Mouse (Mus musculus) spleen, adult 2 months (tissue): Measurements from ENCODE around the gene Cbarp. TPM values are rescaled to one million over a fixed set of nuclear protein-coding genes. Genes with fewer than 3 reads are reported as not detected.

Experiments
- DNase-seq, 2 experiments: peaks; one replicate each; pipeline versions ENCODE4 v3.0.0 to v3.0.0-alpha.2; 2012 to 2021; ENCODE audit warnings: low spot score in 2 of 2, low read depth in 1 of 2
- H3K27ac ChIP-seq: fragments of 200-500 bp; 2 replicates; pipeline ENCODE4 v1.5.1; 2012; ENCODE audit warnings: low read length, inconsistent platforms; ENCODE audit not compliant: insufficient read depth
- H3K27me3 ChIP-seq: fragments of 200-500 bp; 2 replicates; pipeline ENCODE4 v1.6.1; 2012; ENCODE audit warnings: mild to moderate bottlenecking, moderate library complexity, low read length, inconsistent platforms; ENCODE audit not compliant: control insufficient read depth, insufficient read depth
- H3K36me3 ChIP-seq: fragments of 200-500 bp; 2 replicates; pipeline ENCODE4 v1.6.1; 2012; ENCODE audit warnings: mild to moderate bottlenecking, low read length, inconsistent platforms; ENCODE audit not compliant: control insufficient read depth, insufficient read depth
- H3K4me1 ChIP-seq: fragments of 200-500 bp; 2 replicates; pipeline ENCODE4 v1.6.1; 2011; ENCODE audit warnings: inconsistent platforms; ENCODE audit not compliant: control insufficient read depth, insufficient read depth, insufficient read length
- H3K4me3 ChIP-seq: fragments of 200-500 bp; 2 replicates; pipeline ENCODE4 v1.5.1; 2011; ENCODE audit warnings: mild to moderate bottlenecking, inconsistent platforms; ENCODE audit not compliant: insufficient read depth, insufficient read length; ENCODE audit errors: extremely low read depth
- CTCF ChIP-seq: fragments of 200-500 bp; IDR thresholded peaks from 2 replicates; pipeline ENCODE4 v1.5.1; 2011; ENCODE audit warnings: mild to moderate bottlenecking, inconsistent platforms; ENCODE audit not compliant: insufficient read depth, insufficient read length, insufficient replicate concordance; ENCODE audit errors: extremely low read depth
- POLR2A ChIP-seq: fragments of 200-500 bp; IDR thresholded peaks from 2 replicates; pipeline ENCODE4 v1.6.1; 2011; ENCODE audit warnings: low read depth, low read length, inconsistent platforms
- WGBS: fragments of 180-500 bp; shearing (Covaris S2); methylation state at CpG from one replicate; pipeline ENCODE4 v1.1.7; 2018; 5-methylcytosine and 5-hydroxymethylcytosine counted together
- polyA plus RNA-seq: library from polyadenylated mRNA; depleted of rRNA; stranded (reverse); fragments of >200 nt; gene quantifications from 2 replicates; pipeline ENCODE4 v1.2.3, GENCODE M21; 2012

The Cbarp gene
- polyA plus RNA-seq, 1 experiment, result 11.9 TPM

- Histone ChIP-seq H3K4me1 (peaks cover 41% of the 10 kb centered on the region), H3K36me3 (peaks cover 54% of the 10 kb centered on the region), H3K4me3 (no peak overlapping the region), H3K27me3 (no peaks in the 10 kb centered on the region), H3K27ac (peak overlapping the region; percentile 33; the same call in 1 of the 2 replicates)
- WGBS, result 86% methylated on average over 1 of the region's 1 CpGs
- DNase-seq, result no peak
- no peak for TF ChIP-seq POLR2A
- TF ChIP-seq CTCF, result no peak
Measured at GRCm38 (mm10) chr10:80155277-80155676, 14.6 kb upstream of the Cbarp start.

- DNase-seq, result no peak
- H3K27me3 ChIP-seq, result no peaks in the 10 kb centered on the region
- H3K27ac ChIP-seq, result 0 out of 2 replicates have a peak overlapping the region, but pooled peaks have one; percentile 4
- WGBS, result 94% methylated on average over 7 of the region's 7 CpGs
- no peak overlapping the region for H3K4me3 ChIP-seq
- H3K4me1 ChIP-seq, result peaks cover 37% of the 10 kb centered on the region
- H3K36me3 ChIP-seq, result peaks cover 54% of the 10 kb centered on the region
- no peak for TF ChIP-seq POLR2A
- no peak for TF ChIP-seq CTCF
Measured at GRCm38 (mm10) chr10:80154384-80154783, 13.7 kb upstream of the Cbarp start.

GRCm38 (mm10) chr10:80153713-80154112, 13.1 kb upstream of the Cbarp start:
- peaks cover 30% of the 10 kb centered on the region for H3K4me1 ChIP-seq
- 0 out of 2 replicates have a peak overlapping the region, but pooled peaks have one; percentile 96 for H3K27ac ChIP-seq
- WGBS, result 91% methylated on average over 19 of the region's 19 CpGs
- H3K4me3 ChIP-seq, result no peak overlapping the region
- H3K27me3 ChIP-seq, result no peaks in the 10 kb centered on the region
- TF ChIP-seq POLR2A (no peak), CTCF (no peak)
- peaks cover 54% of the 10 kb centered on the region for H3K36me3 ChIP-seq
- DNase-seq, result no peak

GRCm38 (mm10) chr10:80152873-80153260, 12.2 kb upstream of the Cbarp start:
- Histone ChIP-seq H3K4me1 (peaks cover 31% of the 10 kb centered on the region), H3K27ac (peak overlapping the region; percentile 96), H3K36me3 (peaks cover 54% of the 10 kb centered on the region), H3K27me3 (no peaks in the 10 kb centered on the region), H3K4me3 (peak overlapping the region; percentile 77; the same call in 1 of the 2 replicates)
- WGBS, result 32% methylated on average over 3 of the region's 3 CpGs
- TF ChIP-seq POLR2A (no peak), CTCF (no peak)
- peak in 1 of 2 experiments; percentile 56 for DNase-seq

GRCm38 (mm10) chr10:80152071-80152872, 11.6 kb upstream of the Cbarp start:
- H3K4me1 ChIP-seq, result peaks cover 32% of the 10 kb centered on the region
- no peaks in the 10 kb centered on the region for H3K27me3 ChIP-seq
- peak in 1 of 2 experiments; percentile 51 for DNase-seq
- WGBS, result 18% methylated on average over 15 of the region's 15 CpGs
- peak overlapping the region; percentile 96 for H3K27ac ChIP-seq
- peak overlapping the region; percentile 77; the same call in 1 of the 2 replicates for H3K4me3 ChIP-seq
- no peak for TF ChIP-seq CTCF
- TF ChIP-seq POLR2A, result no peak
- H3K36me3 ChIP-seq, result peaks cover 54% of the 10 kb centered on the region

GRCm38 (mm10) chr10:80151211-80152034, 10.8 kb upstream of the Cbarp start:
- peaks cover 28% of the 10 kb centered on the region for H3K4me1 ChIP-seq
- peak overlapping the region; percentile 96 for H3K27ac ChIP-seq
- DNase-seq, result peak in 1 of 2 experiments; percentile 79
- 2% methylated on average over 25 of the region's 26 CpGs for WGBS
- H3K4me3 ChIP-seq, result peak overlapping the region; percentile 77
- H3K36me3 ChIP-seq, result peaks cover 46% of the 10 kb centered on the region
- TF ChIP-seq POLR2A (peak; percentile 13; the same call in 1 of the 2 replicates), CTCF (no peak)
- no peaks in the 10 kb centered on the region for H3K27me3 ChIP-seq
